Mouse (Mus musculus) heart, adult 11 months (tissue): ENCODE data around the gene Gm11009.
"Not testable (repeated sequence)": the region's sequence is repeated elsewhere in the genome, so short reads cannot be mapped to it uniquely, and the experiment has no call there.

Experiments used
- DNase-seq: peaks from one replicate; pipeline ENCODE4 v3.0.0; 2022

Gm11009 gene

GRCm38 (mm10) chr2:176319394-176319793 lies at the start of gene Gm11009:
Gm11009 (minus strand) TSS chr2:176319494.
- not testable (repeated sequence) for DNase-seq
